Mouse (Mus musculus) granulocyte monocyte progenitor cell, adult 5-6 weeks (primary cell): ENCODE data around the gene Tjap1. TPM values are rescaled to one million over a fixed set of nuclear protein-coding genes. Genes with fewer than 3 reads are reported as not detected.

Source experiments
- total RNA-seq, 2 experiments: library from RNA; stranded (forward) in 1 of 2; stranded (reverse) in 1 of 2; fragments of 200-712, 200-1000 nt in 1 of 2; fragments of >200 nt in 1 of 2; fragmentation: Nextera tagmentation in 1 of 2; gene quantifications; 2 replicates each; pipeline ENCODE4 v1.2.3; 2014 to 2017

The Tjap1 gene
- total RNA-seq, 2 experiments from 2014 or later: 15.6 to 37.8 TPM

Other genes starting within 250 kb of the Tjap1 start
- gene Mrps18a, start 172.0 kb downstream of the Tjap1 start, total RNA-seq (2014; fragmentation: Nextera tagmentation): 70.4 and 96.2 TPM in 2 replicates
- 47.9 and 53.2 TPM in 2 replicates for gene Mrps18a, start 172.0 kb downstream of the Tjap1 start, total RNA-seq (2017)
- gene Rsph9, start 138.8 kb downstream of the Tjap1 start, total RNA-seq (2014; fragmentation: Nextera tagmentation): not detected in 2 replicates
- gene Rsph9, start 138.8 kb downstream of the Tjap1 start, total RNA-seq (2017): not detected in 2 replicates
- gene Mad2l1bp, start 129.5 kb downstream of the Tjap1 start, total RNA-seq (2014; fragmentation: Nextera tagmentation): 14.8 and 18.6 TPM in 2 replicates
- gene Mad2l1bp, start 129.5 kb downstream of the Tjap1 start, total RNA-seq (2017): 2.9 and 8.1 TPM in 2 replicates
- 46.6 and 49.2 TPM in 2 replicates for gene Gtpbp2, start 122.0 kb downstream of the Tjap1 start, total RNA-seq (2014; fragmentation: Nextera tagmentation)
- 28.7 and 58.6 TPM in 2 replicates for gene Gtpbp2, start 122.0 kb downstream of the Tjap1 start, total RNA-seq (2017)
- 15.3 and 18.2 TPM in 2 replicates for gene Polh, start 80.4 kb downstream of the Tjap1 start, total RNA-seq (2014; fragmentation: Nextera tagmentation)
- 26.0 and 26.7 TPM in 2 replicates for gene Polh, start 80.4 kb downstream of the Tjap1 start, total RNA-seq (2017)
- gene Xpo5, start 80.2 kb downstream of the Tjap1 start, total RNA-seq (2014; fragmentation: Nextera tagmentation): 64.5 and 70.0 TPM in 2 replicates
- gene Xpo5, start 80.2 kb downstream of the Tjap1 start, total RNA-seq (2017): 58.1 and 67.1 TPM in 2 replicates
- gene Polr1c, start 35.0 kb downstream of the Tjap1 start, total RNA-seq (2014; fragmentation: Nextera tagmentation): 86.8 and 97.0 TPM in 2 replicates
- gene Polr1c, start 35.0 kb downstream of the Tjap1 start, total RNA-seq (2017): 40.4 and 65.2 TPM in 2 replicates
- 62.8 and 72.2 TPM in 2 replicates for gene Yipf3, start 34.9 kb downstream of the Tjap1 start, total RNA-seq (2014; fragmentation: Nextera tagmentation)
- gene Yipf3, start 34.9 kb downstream of the Tjap1 start, total RNA-seq (2017): 40.9 and 60.4 TPM in 2 replicates
- 1.8 and 3.5 TPM in 2 replicates for gene Lrrc73, start 29.5 kb downstream of the Tjap1 start, total RNA-seq (2014; fragmentation: Nextera tagmentation)
- not detected in 2 replicates for gene Lrrc73, start 29.5 kb downstream of the Tjap1 start, total RNA-seq (2017)
- gene Dlk2, start 14.4 kb upstream of the Tjap1 start, total RNA-seq (2014; fragmentation: Nextera tagmentation): 1.3 TPM in 1 of 2 replicates, not detected in the other
- not detected in 2 replicates for gene Dlk2, start 14.4 kb upstream of the Tjap1 start, total RNA-seq (2017)
- gene Abcc10, start 45.3 kb upstream of the Tjap1 start, total RNA-seq (2014; fragmentation: Nextera tagmentation): 2.1 and 4.1 TPM in 2 replicates
- 0.95 and 1.0 TPM in 2 replicates for gene Abcc10, start 45.3 kb upstream of the Tjap1 start, total RNA-seq (2017)
- gene Zfp318, start 100.7 kb upstream of the Tjap1 start, total RNA-seq (2014; fragmentation: Nextera tagmentation): 8.0 and 9.8 TPM in 2 replicates
- 5.6 and 13.8 TPM in 2 replicates for gene Zfp318, start 100.7 kb upstream of the Tjap1 start, total RNA-seq (2017)
- gene Crip3, start 145.9 kb upstream of the Tjap1 start, total RNA-seq (2014; fragmentation: Nextera tagmentation): not detected in 2 replicates
- not detected in 2 replicates for gene Crip3, start 145.9 kb upstream of the Tjap1 start, total RNA-seq (2017)
- gene Slc22a7, start 155.4 kb upstream of the Tjap1 start, total RNA-seq (2014; fragmentation: Nextera tagmentation): not detected in 2 replicates
- not detected in 2 replicates for gene Slc22a7, start 155.4 kb upstream of the Tjap1 start, total RNA-seq (2017)
- 0.09 TPM in 1 of 2 replicates, not detected in the other for gene Ttbk1, start 204.6 kb upstream of the Tjap1 start, total RNA-seq (2014; fragmentation: Nextera tagmentation)
- gene Ttbk1, start 204.6 kb upstream of the Tjap1 start, total RNA-seq (2017): not detected in 2 replicates
- gene Dnph1, start 213.7 kb upstream of the Tjap1 start, total RNA-seq (2014; fragmentation: Nextera tagmentation): 33.1 and 50.1 TPM in 2 replicates
- 18.8 and 25.8 TPM in 2 replicates for gene Dnph1, start 213.7 kb upstream of the Tjap1 start, total RNA-seq (2017)